Mouse (Mus musculus) fibroblast of lung, adult 2 months (primary cell): Measurements from ENCODE around the gene Rassf8.

Source experiments
- DNase-seq: peaks from one replicate; pipeline ENCODE4 v3.0.0-alpha.2; 2011; ENCODE audit warnings: low read depth

Gene Rassf8

GRCm38 (mm10) chr6:145779383-145779782 is 32.8 kb downstream of the Rassf8 start:
- DNase-seq, result no peak

- DNase-seq, result no peak
Measured at GRCm38 (mm10) chr6:145780180-145780802, 33.7 kb downstream of the Rassf8 start.

GRCm38 (mm10) chr6:145781256-145781655 is 34.7 kb downstream of the Rassf8 start:
- no peak for DNase-seq

GRCm38 (mm10) chr6:145781966-145782365 is 35.4 kb downstream of the Rassf8 start:
- DNase-seq, result no peak

GRCm38 (mm10) chr6:145787311-145787710 is 40.8 kb downstream of the Rassf8 start:
- DNase-seq, result no peak

- no peak for DNase-seq
Measured at GRCm38 (mm10) chr6:145789738-145790137, 43.2 kb downstream of the Rassf8 start.

- no peak for DNase-seq
Measured at GRCm38 (mm10) chr6:145792373-145792772, 45.8 kb downstream of the Rassf8 start.

GRCm38 (mm10) chr6:145793109-145793593 is 46.6 kb downstream of the Rassf8 start:
- peak; percentile 77 for DNase-seq

- DNase-seq, result no peak
Measured at GRCm38 (mm10) chr6:145794671-145795070, 48.1 kb downstream of the Rassf8 start.

GRCm38 (mm10) chr6:145796191-145797023 is 49.9 kb downstream of the Rassf8 start:
- DNase-seq, result no peak

GRCm38 (mm10) chr6:145797692-145798091 is 51.1 kb downstream of the Rassf8 start:
- no peak for DNase-seq

GRCm38 (mm10) chr6:145801796-145802488 is 55.4 kb downstream of the Rassf8 start:
- no peak for DNase-seq

- no peak for DNase-seq
Measured at GRCm38 (mm10) chr6:145802881-145803280, 56.3 kb downstream of the Rassf8 start.

- no peak for DNase-seq
Measured at GRCm38 (mm10) chr6:145804276-145804675, 57.7 kb downstream of the Rassf8 start.

GRCm38 (mm10) chr6:145806784-145807183 is 60.2 kb downstream of the Rassf8 start:
- DNase-seq, result no peak

GRCm38 (mm10) chr6:145807929-145808328 is 61.4 kb downstream of the Rassf8 start:
- DNase-seq, result no peak

GRCm38 (mm10) chr6:145809566-145809965 is 63.0 kb downstream of the Rassf8 start:
- DNase-seq, result no peak

- DNase-seq, result no peak
Measured at GRCm38 (mm10) chr6:145810015-145810414, 63.5 kb downstream of the Rassf8 start.

- DNase-seq, result no peak
Measured at GRCm38 (mm10) chr6:145811174-145811573, 64.6 kb downstream of the Rassf8 start.

GRCm38 (mm10) chr6:145815200-145815599 is 68.7 kb downstream of the Rassf8 start:
- no peak for DNase-seq

- DNase-seq, result no peak
Measured at GRCm38 (mm10) chr6:145819151-145819550, 72.6 kb downstream of the Rassf8 start.

- no peak for DNase-seq
Measured at GRCm38 (mm10) chr6:145822218-145822617, 75.7 kb downstream of the Rassf8 start.

GRCm38 (mm10) chr6:145823103-145823502 is 76.6 kb downstream of the Rassf8 start:
- no peak for DNase-seq
